Mouse (Mus musculus) ES-Bruce4 (cell line): ENCODE data around the gene Foxq1.

Experiments
- CTCF ChIP-seq: IDR thresholded peaks from one replicate; pipeline ENCODE4 v1.8.1; 2011; ENCODE audit warnings: low read depth, low read length
- EP300 ChIP-seq: IDR thresholded peaks from 2 replicates; pipeline ENCODE4 v1.6.1; 2011; ENCODE audit warnings: low read depth, low read length; ENCODE audit not compliant: insufficient read depth
- POLR2A ChIP-seq: IDR thresholded peaks from one replicate; pipeline ENCODE4 v1.8.1; 2011; ENCODE audit warnings: low read length; ENCODE audit not compliant: insufficient read depth

DNA sequence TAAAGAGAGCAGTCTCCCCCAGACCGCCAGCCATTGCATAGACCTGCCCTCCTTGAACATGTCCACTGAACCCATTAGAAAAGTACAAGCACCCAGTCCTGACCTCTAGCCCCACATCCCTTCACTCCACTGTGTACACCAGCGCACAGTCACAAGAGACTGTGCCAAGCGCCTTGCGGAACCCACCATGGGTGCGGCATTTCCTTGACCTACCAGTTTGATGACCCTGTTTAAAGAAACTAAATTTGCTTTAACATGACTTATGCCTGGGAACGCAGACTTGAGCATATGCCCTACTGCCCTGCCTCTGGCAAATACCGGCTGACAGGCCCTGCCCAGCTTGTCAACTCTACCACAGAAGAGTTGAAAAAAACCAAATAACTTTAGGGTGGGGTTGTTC is 40.7 kb upstream of the Foxq1 start:
- TF ChIP-seq CTCF = no peak
- no peak for TF ChIP-seq POLR2A
- TF ChIP-seq EP300 = no peak
